Mouse (Mus musculus) ES-Bruce4 (cell line): ENCODE measurements around the gene Atg10. TPM values are rescaled to one million over a fixed set of nuclear protein-coding genes. Genes with fewer than 3 reads are reported as not detected.

ENCODE experiments used
- H3K27ac ChIP-seq: 2 replicates; pipeline ENCODE4 v1.5.1; 2012; ENCODE audit warnings: low read length, inconsistent platforms; ENCODE audit not compliant: insufficient read depth
- H3K27me3 ChIP-seq: 2 replicates; pipeline ENCODE4 v1.6.1; 2012; ENCODE audit warnings: mild to moderate bottlenecking, low read length, inconsistent platforms; ENCODE audit not compliant: control insufficient read depth, poor library complexity, insufficient read depth, severe bottlenecking
- H3K36me3 ChIP-seq: 2 replicates; pipeline ENCODE4 v1.6.1; 2012; ENCODE audit warnings: inconsistent platforms, mild to moderate bottlenecking, low read length, moderate library complexity; ENCODE audit not compliant: control insufficient read depth, poor library complexity, insufficient read depth, severe bottlenecking
- H3K4me1 ChIP-seq: one replicate; pipeline ENCODE4 v1.8.1; 2011; ENCODE audit warnings: low read length; ENCODE audit not compliant: control insufficient read depth, insufficient read depth
- H3K4me3 ChIP-seq: 2 replicates; pipeline ENCODE4 v1.5.1; 2011; ENCODE audit warnings: low read depth, mild to moderate bottlenecking, low read length
- H3K9ac ChIP-seq: 2 replicates; pipeline ENCODE4 v1.6.1; 2012; ENCODE audit warnings: low read depth, mild to moderate bottlenecking, inconsistent platforms; ENCODE audit not compliant: poor library complexity, severe bottlenecking
- H3K9me3 ChIP-seq: replicated peaks from 2 replicates; pipeline ENCODE4 v1.6.1; 2012; ENCODE audit warnings: mild to moderate bottlenecking, low read length, inconsistent platforms; ENCODE audit not compliant: control insufficient read depth, poor library complexity, insufficient read depth, severe bottlenecking
- CTCF ChIP-seq: IDR thresholded peaks from one replicate; pipeline ENCODE4 v1.8.1; 2011; ENCODE audit warnings: low read depth, low read length
- EP300 ChIP-seq: IDR thresholded peaks from 2 replicates; pipeline ENCODE4 v1.6.1; 2011; ENCODE audit warnings: low read depth, low read length; ENCODE audit not compliant: insufficient read depth
- POLR2A ChIP-seq: IDR thresholded peaks from one replicate; pipeline ENCODE4 v1.8.1; 2011; ENCODE audit warnings: low read length; ENCODE audit not compliant: insufficient read depth
- polyA plus RNA-seq: library from polyadenylated mRNA; stranded (reverse); fragments of >200 nt; gene quantifications from 2 replicates; pipeline ENCODE4 v1.2.4, GENCODE M21; 2011; ENCODE audit warnings: low read depth; ENCODE audit not compliant: missing spikeins, insufficient read depth, insufficient read length

The Atg10 gene
- polyA plus RNA-seq, 1 experiment = 3.1 TPM

DNA sequence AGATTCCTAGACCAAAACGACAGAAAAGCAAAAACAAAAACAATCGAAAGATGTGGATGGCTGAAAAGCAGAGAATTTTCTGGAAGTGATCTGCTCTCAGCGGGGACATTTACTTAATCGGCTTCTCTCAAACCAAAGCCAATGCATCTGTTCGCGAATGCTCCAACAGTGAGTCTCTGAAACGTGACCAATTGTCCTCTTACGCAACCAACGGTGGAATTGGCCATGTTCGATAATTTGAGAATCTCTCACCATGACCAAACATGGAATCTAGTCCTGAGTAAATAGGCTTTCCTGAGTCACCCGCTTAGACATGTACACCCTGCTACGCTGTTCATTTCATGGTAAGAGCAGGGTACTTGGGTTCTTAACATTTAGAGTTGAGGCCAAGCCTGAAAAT is 326.9 kb downstream of the Atg10 start:
- no peak overlapping the region for H3K4me3 ChIP-seq
- no peaks in the 10 kb centered on the region for H3K9me3 ChIP-seq
- TF ChIP-seq POLR2A (no peak), CTCF (no peak), EP300 (no peak)
- H3K27ac ChIP-seq = no peak overlapping the region
- no peaks in the 10 kb centered on the region for H3K36me3 ChIP-seq
- H3K9ac ChIP-seq = no peak overlapping the region
- H3K27me3 ChIP-seq = no peaks in the 10 kb centered on the region
- H3K4me1 ChIP-seq = no peaks in the 10 kb centered on the region

DNA sequence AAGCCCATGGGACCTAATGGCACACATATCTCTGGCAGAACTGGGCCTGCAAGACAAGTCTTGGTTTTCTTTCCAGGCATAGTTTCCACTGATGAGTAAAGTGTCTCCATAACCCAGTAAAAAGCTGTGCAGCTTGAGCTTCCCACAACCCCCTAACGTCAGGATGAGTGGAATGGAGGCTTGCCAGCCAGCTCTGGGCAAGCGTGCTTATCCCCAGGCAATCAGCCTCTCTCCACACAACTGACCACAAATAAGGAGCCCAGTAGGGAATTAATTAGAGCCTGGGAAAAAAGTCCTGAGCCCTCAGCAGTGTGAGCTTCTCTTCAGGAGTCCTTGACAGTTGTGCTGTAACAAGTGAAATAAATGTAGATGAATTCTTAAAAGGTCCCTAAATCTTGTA is 327.7 kb downstream of the Atg10 start:
- no peaks in the 10 kb centered on the region for H3K9me3 ChIP-seq
- H3K36me3 ChIP-seq = no peaks in the 10 kb centered on the region
- H3K27me3 ChIP-seq = no peaks in the 10 kb centered on the region
- H3K27ac ChIP-seq = no peak overlapping the region
- TF ChIP-seq EP300 (no peak), CTCF (no peak), POLR2A (no peak)
- H3K4me3 ChIP-seq = no peak overlapping the region
- H3K9ac ChIP-seq = no peak overlapping the region
- no peaks in the 10 kb centered on the region for H3K4me1 ChIP-seq

DNA sequence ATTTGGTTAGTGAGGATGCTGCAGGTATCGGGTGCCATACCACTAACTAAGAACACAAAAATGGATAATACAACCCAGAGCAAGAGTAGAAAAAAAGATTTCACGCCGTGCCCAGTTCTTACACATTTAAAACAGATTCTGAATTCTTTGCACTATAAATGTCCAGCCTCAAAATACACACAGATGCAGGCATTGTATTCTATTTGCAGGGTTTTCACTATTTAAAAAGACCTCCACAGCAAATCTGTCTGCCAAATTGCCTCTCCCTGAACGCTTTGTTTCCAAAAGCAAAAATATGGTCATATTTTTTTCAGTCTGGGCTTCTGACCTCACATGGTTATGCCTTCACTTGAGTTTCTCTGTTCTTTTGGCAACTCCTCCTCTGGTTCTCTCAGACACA is 328.9 kb downstream of the Atg10 start:
- H3K27me3 ChIP-seq = no peaks in the 10 kb centered on the region
- no peaks in the 10 kb centered on the region for H3K9me3 ChIP-seq
- H3K4me1 ChIP-seq = no peaks in the 10 kb centered on the region
- H3K27ac ChIP-seq = no peak overlapping the region
- TF ChIP-seq CTCF = no peak
- TF ChIP-seq EP300 = no peak
- no peak for TF ChIP-seq POLR2A
- H3K36me3 ChIP-seq = no peaks in the 10 kb centered on the region
- H3K9ac ChIP-seq = no peak overlapping the region
- H3K4me3 ChIP-seq = no peak overlapping the region

DNA sequence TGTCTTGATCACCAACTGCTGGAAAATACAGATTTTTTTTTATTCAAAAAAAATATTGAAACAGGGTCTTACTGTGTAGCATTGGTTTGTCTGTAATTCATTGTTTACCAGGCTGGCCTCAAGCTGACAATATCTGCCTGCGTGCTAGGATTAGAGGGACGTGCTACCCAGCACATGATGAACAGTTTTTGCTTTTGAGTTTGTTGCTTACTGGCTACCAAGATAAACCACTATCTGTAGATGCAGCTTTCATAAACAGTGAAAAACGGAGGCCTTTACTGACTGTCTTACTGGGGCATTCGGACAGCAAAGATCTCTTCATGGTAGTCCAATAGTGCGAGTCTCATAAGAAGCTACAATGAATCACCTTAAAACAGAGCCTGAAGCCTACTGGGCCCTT is 333.7 kb downstream of the Atg10 start:
- Histone ChIP-seq H3K27ac (no peak overlapping the region), H3K9ac (no peak overlapping the region)
- no peak for TF ChIP-seq EP300
- TF ChIP-seq POLR2A = no peak
- TF ChIP-seq CTCF = no peak

DNA sequence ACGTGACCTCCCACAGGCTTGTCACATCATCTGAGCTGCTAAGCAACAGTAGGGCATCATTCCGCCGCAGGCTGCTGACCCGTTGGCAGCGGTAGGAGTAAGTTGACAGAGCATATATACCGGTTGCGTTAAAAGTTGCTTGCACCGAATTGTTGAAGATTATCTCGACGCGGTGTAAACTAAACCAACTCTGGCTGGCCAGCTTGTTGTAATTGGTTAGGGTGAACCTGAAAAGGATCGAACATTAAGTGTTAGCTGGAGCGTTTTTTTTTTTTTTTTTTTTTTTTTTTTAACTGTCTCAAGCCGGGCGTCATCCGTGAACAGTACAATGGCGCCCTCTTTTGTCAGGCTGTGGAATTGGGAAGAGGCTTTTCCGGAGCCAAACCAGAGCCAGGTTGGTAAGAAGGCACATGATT is 337.2 kb downstream of the Atg10 start:
- Histone ChIP-seq H3K4me1 (no peaks in the 10 kb centered on the region), H3K9me3 (no peaks in the 10 kb centered on the region), H3K27me3 (no peaks in the 10 kb centered on the region), H3K9ac (no peak overlapping the region), H3K36me3 (no peaks in the 10 kb centered on the region), H3K4me3 (peak overlapping the region; percentile 8; the same call in 1 of the 2 replicates), H3K27ac (no peak overlapping the region)
- TF ChIP-seq EP300 (no peak), CTCF (peak; percentile 50)

More for the DNA sequence above, 333.7 kb downstream of the Atg10 start:
- Histone ChIP-seq H3K36me3 (no peaks in the 10 kb centered on the region), H3K4me1 (no peaks in the 10 kb centered on the region), H3K27me3 (no peaks in the 10 kb centered on the region), H3K9me3 (no peaks in the 10 kb centered on the region), H3K4me3 (no peak overlapping the region)

DNA sequence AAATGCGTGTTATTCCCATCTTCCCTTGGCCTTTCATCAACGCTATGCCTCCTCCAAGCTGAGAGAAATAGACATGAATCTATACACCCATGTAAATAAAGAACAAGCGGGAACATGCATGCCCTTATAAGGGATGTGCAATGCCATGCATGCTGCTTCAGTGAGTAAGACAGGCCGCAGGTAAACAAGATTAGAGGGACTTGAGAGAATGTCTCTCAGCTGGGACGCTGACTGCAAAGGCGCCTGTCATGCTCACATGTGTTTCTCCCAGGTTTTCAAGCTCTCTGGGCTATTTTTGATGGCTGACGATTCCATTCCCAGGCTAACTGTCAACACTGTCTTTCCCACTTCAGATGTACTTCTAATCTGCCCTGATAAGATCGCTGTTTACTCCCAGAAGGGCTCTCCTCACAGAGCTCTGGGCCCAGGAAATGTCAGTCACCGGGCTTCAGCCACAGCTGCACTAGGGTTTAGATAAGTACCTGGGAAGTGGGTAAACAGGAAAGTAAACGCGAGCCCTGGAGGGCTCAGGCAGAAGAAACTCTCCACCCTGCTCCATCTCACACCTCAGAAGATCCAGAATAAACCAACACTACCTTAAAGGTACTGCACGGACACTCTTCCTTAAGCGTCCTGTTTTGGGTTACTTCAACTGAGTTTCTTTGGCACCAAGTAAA is 337.8 kb downstream of the Atg10 start:
- TF ChIP-seq POLR2A (no peak), EP300 (no peak), CTCF (no peak)
- Histone ChIP-seq H3K4me3 (no peak overlapping the region), H3K4me1 (no peaks in the 10 kb centered on the region), H3K9me3 (no peaks in the 10 kb centered on the region), H3K27me3 (no peaks in the 10 kb centered on the region), H3K36me3 (no peaks in the 10 kb centered on the region), H3K9ac (no peak overlapping the region), H3K27ac (no peak overlapping the region)

Other genes with a start within 250 kb of the Atg10 start
- gene Ssbp2, start 236.3 kb upstream of the Atg10 start, polyA plus RNA-seq = 5.5 and 8.5 TPM in 2 replicates